Mouse (Mus musculus): ENCODE measurements around the gene Lcn5. TPM values are rescaled to one million over a fixed set of nuclear protein-coding genes. Genes with fewer than 3 reads are reported as not detected.

Lcn5 gene
- total RNA-seq, 2 experiments from 2014 or later: not detected

Other genes starting within 250 kb of the Lcn5 start
- gene Fut7, start 234.7 kb upstream of the Lcn5 start, total RNA-seq (2021): under 1 TPM; 0.32 to 0.37 TPM
- 100 to 1,000 TPM; 154 to 165 TPM for gene Abca2, start 229.2 kb upstream of the Lcn5 start, total RNA-seq (2021)
- under 1 TPM in 1 of 2 experiments, not detected in 1; 0.69 TPM for gene Clic3, start 201.1 kb upstream of the Lcn5 start, total RNA-seq (2021)
- 10 to 100 TPM; 68.6 to 81.0 TPM for gene Paxx, start 196.9 kb upstream of the Lcn5 start, total RNA-seq (2021)
- 1,000 to 10,000 TPM; 1,926 to 2,241 TPM for gene Ptgds, start 187.9 kb upstream of the Lcn5 start, total RNA-seq (2021)
- gene Lcn12, start 164.0 kb upstream of the Lcn5 start, total RNA-seq (2021): not detected
- 100 to 1,000 TPM; 112 to 127 TPM for gene Fbxw5, start 157.2 kb upstream of the Lcn5 start, total RNA-seq (2021)
- gene C8g, start 156.2 kb upstream of the Lcn5 start, total RNA-seq (2021): 1 to 10 TPM; 1.1 to 1.7 TPM
- gene Traf2, start 111.0 kb upstream of the Lcn5 start, total RNA-seq (2021): 10 to 100 TPM in 1 of 2 experiments, 1 to 10 TPM in 1; 9.6 to 10.4 TPM
- 100 to 1,000 TPM; 202 to 214 TPM for gene Edf1, start 100.1 kb upstream of the Lcn5 start, total RNA-seq (2021)
- 1 to 10 TPM in 1 of 2 experiments, under 1 TPM in 1; 0.69 to 2.1 TPM for gene Mamdc4, start 83.1 kb upstream of the Lcn5 start, total RNA-seq (2021)
- 10 to 100 TPM; 73.8 to 74.3 TPM for gene Phpt1, start 82.7 kb upstream of the Lcn5 start, total RNA-seq (2021)
- gene Ajm1, start 76.2 kb upstream of the Lcn5 start, total RNA-seq (2021): 100 to 1,000 TPM; 109 to 120 TPM
- 100 to 1,000 TPM; 136 to 152 TPM for gene Rabl6, start 49.4 kb upstream of the Lcn5 start, total RNA-seq (2021)
- not detected for gene Ccdc183, start 40.3 kb upstream of the Lcn5 start, total RNA-seq (2021)
- 10 to 100 TPM; 26.7 to 27.7 TPM for gene Tmem141, start 35.9 kb upstream of the Lcn5 start, total RNA-seq (2021)
- gene Fcna, start 29.9 kb upstream of the Lcn5 start, total RNA-seq (2021): under 1 TPM; 0.44 to 0.55 TPM
- gene Lcn8, start 4.8 kb upstream of the Lcn5 start, total RNA-seq (2021): not detected
- not detected for gene Lcn6, start 18.8 kb downstream of the Lcn5 start, total RNA-seq (2021)
- not detected for gene Lcn10, start 24.8 kb downstream of the Lcn5 start, total RNA-seq (2021)
- gene Obp2a, start 42.1 kb downstream of the Lcn5 start, total RNA-seq (2021): not detected
- gene Bmyc, start 48.8 kb downstream of the Lcn5 start, total RNA-seq (2021): 10 to 100 TPM; 85.6 to 89.4 TPM
- not detected for gene Obp2b, start 79.1 kb downstream of the Lcn5 start, total RNA-seq (2021)
- not detected for gene Lcn3, start 107.6 kb downstream of the Lcn5 start, total RNA-seq (2021)
- gene Lcn11, start 119.1 kb downstream of the Lcn5 start, total RNA-seq (2021): not detected
- not detected for gene Gm13539, start 124.3 kb downstream of the Lcn5 start, total RNA-seq (2021)
- gene Glt6d1, start 157.9 kb downstream of the Lcn5 start, total RNA-seq (2021): not detected
- gene Lcn9, start 165.2 kb downstream of the Lcn5 start, total RNA-seq (2021): not detected
- not detected for gene Sohlh1, start 189.3 kb downstream of the Lcn5 start, total RNA-seq (2021)
- 100 to 1,000 TPM; 111 to 130 TPM for gene Kcnt1, start 205.8 kb downstream of the Lcn5 start, total RNA-seq (2021)

Data from left cerebral cortex, postnatal 25 days (tissue).